Mouse (Mus musculus) right cerebral cortex, adult 18-20 months (tissue): ENCODE measurements around the gene Nabp1.
"Not testable (repeated sequence)": the region's sequence is repeated elsewhere in the genome, so short reads cannot be mapped to it uniquely, and the experiment has no call there.

Source experiments
- DNase-seq: peaks from one replicate; pipeline ENCODE4 v3.0.0; 2022; ENCODE audit warnings: mixed read lengths

The Nabp1 gene

GRCm38 (mm10) chr1:51480386-51480785 lies 2.2 kb upstream of the Nabp1 start:
- DNase-seq = no peak

DNA sequence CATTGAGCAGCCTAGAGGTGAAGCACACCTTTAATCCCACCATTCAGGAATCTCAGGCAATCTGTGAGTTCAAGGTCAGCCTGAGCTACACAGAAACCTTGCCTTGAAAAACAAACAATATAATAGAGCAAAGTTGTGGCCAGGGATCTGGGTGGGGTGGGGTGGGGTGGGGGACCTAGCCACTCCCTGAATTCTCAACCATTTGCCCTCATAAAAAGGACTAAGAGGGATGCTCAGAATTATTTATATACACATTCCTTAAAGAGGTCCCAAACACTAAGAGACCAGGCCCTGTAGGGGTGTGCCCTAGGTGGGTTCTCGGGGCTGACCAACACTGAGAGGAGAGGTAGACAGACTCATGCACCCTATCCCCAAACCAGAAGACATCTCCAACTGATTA lies 1.5 kb upstream of the Nabp1 start:
- no peak for DNase-seq

DNA sequence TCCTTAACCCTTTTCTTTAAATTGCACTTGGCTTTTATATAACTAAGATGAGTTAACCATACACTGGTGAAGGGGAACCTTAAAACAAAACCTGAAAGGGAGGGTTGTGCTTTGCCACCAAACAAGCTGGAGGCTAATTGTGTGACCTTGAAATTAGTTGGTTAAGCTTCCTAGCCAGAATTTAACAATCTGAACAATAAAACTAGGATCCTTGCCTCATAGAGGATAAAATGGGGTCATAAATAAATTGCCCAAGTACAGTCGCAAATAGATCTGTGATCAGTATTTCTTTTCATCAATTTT lies 753 bp upstream of the Nabp1 start:
- DNase-seq = no peak

DNA sequence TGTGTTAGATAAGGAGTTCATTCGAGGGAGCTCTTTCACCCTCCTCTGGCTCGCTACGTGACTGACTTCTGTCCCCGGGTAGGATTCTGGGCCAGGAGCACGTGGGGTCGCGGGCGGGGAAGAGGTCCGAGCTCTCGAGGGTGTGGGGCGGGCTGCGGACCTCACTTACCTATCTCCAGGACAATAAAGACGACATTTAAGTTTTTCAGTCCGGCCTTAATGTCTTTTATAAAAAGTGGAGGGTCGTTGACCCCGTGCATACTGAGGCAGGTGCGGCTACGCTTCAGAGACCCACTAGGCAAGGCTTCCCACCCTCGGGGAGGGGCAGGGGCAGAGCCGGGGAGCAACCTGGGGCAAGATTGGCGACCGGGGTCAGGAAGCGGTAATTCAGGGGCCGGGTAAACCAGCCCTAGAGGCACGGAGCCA lies 556 bp downstream of the Nabp1 start:
- no peak for DNase-seq

DNA sequence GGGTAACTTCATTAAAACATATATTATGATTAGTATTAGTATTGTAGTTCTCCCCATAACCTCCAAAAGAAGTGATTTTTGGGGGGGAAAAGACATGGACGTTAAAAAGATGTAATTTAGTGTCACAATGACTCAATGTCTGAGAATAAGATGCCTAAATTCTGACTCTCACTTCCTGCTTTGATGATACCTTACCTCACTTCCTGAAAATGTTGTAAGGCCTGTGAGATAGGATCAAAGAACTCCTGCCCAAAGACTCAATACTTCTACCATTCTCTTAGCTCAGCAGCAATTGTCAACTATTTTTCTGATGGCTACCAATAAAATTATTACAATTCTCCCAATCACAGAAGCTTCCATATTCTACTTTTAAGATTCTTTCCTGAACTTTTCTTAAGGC lies 1.8 kb downstream of the Nabp1 start:
- no peak for DNase-seq

GRCm38 (mm10) chr1:51468077-51468476 lies 10.1 kb downstream of the Nabp1 start:
- DNase-seq = no peak

DNA sequence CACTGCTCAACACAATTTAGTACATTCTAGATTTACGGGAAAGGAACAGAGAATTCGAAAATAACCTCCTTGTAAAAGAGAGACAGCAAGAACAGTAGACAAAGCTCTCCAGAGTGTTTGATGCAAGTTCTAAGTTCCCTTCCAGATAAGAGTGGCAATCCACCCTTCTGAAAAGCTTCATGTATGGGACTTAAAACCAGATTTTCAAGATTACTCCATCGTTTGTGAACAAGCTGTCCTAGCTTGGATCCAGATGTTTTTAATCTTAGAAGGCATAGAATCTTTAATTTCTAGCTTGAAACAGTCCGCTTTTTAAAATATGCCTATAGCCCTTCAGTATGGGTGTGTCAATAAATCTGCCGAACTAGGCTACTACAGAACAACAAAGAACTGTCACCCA lies 11.0 kb downstream of the Nabp1 start:
- DNase-seq = no peak

DNA sequence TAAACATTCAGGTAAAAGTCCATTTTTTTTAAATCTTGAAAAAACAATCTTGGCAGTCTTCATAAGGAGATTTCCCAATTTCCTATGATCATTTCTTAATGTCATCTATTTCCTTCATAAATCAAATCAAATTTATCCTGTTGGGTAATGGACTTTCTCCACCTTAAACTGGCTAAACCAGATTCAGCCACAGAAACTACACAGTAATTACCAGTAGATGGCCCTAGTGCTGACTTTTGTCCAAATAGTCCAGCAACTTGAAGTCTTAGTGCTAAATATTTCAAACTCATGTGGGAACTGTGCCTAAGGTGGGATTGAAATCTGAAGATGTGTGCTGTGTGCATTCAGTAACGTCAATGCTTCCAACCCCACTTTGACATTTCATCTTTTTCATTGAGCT lies 11.8 kb downstream of the Nabp1 start:
- DNase-seq = no peak

GRCm38 (mm10) chr1:51465285-51465684 lies 12.9 kb downstream of the Nabp1 start:
- no peak for DNase-seq

DNA sequence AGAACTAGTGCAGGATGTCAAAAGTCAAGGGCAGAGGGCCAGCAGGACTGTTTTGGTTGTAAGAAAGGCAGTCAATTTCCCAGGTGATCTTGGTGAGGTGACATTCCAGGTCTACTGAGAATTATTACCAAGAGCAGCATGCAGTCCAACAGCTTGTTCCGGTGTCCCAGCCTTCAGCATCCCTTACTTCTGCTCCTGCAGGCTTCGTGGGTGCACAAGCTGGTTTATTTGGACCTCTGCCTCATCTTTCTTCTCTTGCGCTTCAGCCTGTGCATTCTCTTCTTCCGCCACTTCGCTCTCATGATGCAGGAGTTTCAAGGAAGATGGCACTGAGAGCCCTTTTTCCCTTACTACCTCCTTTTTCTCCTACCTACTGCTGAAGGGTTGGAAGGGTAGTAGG lies 15.2 kb downstream of the Nabp1 start:
- peak; percentile 28 for DNase-seq

GRCm38 (mm10) chr1:51458731-51459450 lies 19.3 kb downstream of the Nabp1 start:
- DNase-seq = no peak

GRCm38 (mm10) chr1:51458089-51458488 lies 20.1 kb downstream of the Nabp1 start:
- DNase-seq = peak; percentile 46

DNA sequence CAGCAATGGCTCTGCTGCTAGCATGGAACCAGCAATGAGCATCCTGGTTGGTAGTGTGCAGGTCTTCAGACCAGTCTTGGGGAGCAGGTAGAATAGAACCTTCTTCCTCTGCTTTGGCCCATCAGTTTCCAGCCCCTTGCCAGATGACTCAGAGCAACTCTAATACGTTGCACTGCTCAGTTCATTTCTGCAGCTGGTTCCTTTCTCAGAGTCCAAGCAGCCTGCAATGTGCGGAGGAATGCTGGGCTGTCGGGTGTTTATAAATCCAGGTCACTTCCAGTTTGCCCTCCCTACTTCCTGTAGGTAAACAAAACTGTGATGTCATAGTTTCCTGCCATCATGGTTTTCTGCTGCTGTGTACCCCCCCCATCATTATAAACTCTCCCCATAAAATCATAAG lies 21.0 kb downstream of the Nabp1 start:
- DNase-seq = no peak

DNA sequence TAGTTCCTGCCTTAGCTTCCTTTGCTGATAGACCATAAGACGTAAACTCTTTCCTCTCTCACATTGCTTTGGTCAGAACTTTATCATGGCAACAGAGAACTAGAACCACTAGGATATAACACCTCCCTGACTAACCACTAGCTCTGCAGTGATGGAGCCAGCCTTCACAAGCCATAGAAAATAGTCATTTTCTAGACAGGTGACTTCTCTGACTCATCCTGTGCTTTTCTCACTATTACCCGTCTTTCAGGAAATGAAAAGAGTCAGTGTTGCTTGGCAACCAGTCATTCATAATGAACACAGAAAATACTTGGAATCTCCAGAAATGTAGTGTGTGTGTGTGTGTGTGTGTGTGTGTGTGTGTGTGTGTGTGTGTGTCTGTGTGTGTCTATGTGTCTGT lies 29.4 kb downstream of the Nabp1 start:
- DNase-seq = no peak

DNA sequence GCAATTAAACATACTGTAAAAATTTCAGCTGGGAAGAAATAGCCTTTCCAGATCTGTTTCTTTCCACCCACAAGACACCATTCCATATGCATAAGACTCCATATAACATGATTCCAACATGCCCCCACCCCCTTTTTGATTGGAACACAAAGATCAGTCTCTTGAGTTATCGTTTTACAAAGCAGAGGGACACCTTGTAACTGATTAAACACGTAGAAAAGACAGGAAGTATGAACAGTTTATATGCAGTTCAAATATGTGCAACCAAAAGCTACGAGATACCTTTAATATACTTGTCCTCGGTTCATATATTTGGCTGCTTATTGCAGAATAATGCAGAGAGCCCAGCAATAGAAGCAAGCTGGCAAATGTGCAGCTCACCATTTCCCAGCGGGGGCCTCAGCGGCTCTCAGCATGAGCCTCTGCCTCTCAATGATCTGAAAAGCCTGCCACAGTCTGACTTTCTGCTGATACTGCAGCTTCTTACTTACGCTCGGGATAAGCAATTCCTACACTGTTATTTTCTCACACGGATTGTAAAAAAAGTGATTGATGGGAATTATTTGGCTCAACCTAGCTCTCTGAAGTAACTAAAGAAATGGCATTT lies 32.3 kb downstream of the Nabp1 start:
- DNase-seq = peak; percentile 48

DNA sequence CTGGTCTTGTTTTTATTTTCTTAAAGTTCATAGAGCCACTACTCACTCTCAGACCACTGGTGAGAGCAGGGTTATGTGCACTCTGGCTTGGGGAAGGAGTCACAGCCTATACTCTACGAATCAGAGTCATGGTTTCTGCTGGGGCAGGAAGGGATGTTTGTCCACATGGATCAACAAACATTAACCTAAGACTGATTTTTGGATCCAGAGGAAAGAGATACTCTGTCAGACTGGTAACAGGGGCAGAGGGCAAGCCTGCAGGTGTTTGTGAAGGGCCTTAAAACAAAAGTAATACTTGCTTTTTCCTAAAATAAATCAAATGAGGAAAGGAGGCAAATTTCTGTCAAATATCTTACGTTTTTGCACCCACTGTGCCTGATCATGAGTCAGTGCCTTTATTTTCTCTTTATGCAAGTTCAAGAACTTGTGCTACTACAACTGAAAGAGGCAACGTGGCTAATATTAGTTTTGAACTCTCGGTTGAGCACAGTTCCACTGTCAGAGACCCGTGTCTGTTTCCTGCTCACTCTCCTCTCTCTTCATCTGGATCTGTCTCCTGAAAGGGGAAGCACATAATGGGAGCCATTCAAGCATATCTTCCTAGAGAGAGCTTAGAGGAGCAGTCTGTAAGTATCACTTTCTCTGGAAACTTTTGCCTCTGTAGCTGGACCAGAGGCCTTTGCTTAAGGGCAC lies 32.9 kb downstream of the Nabp1 start:
- DNase-seq = no peak

GRCm38 (mm10) chr1:51429775-51430174 lies 48.5 kb downstream of the Nabp1 start:
- DNase-seq = no peak

- DNase-seq = peak; percentile 49
Observed at GRCm38 (mm10) chr1:51426298-51426697, 51.9 kb downstream of the Nabp1 start.

DNA sequence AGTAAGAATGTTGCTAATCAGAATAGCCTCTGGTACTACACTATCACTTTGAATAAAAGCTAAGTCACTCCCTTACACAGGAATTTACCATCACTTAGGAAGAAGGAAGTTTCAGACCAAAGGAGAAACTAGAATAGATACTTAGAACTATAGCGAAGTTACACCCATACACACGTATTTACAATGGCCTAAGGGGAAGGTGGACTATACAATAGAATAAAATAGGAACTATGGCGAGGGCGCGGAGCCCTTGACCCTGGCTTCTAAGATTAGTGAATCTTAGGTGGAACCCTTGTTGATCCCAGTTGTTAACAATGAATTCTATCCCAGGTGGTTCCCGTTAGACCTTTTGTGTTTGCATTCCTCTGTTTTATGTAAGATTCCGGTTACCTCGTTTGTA lies 57.2 kb downstream of the Nabp1 start:
- not testable (repeated sequence) for DNase-seq

GRCm38 (mm10) chr1:51418753-51419152 lies 59.5 kb downstream of the Nabp1 start:
- no peak for DNase-seq
